Mouse (Mus musculus) midbrain, embryonic 12.5 days (tissue): Measurements from ENCODE around the gene Zan. TPM values are rescaled to one million over a fixed set of nuclear protein-coding genes. Genes with fewer than 3 reads are reported as not detected.
"Not testable (repeated sequence)": the region's sequence is repeated elsewhere in the genome, so short reads cannot be mapped to it uniquely, and the experiment has no call there.

Source experiments
- ATAC-seq: fragments of 200-750 bp; cut with Nextera tagmentation; 2 replicates; pipeline ENCODE4 v1.8.0; 2017; ENCODE audit warnings: low read depth, moderate TSS enrichment, moderate library complexity; ENCODE audit not compliant: low FRiP score
- H3K27ac ChIP-seq: fragments of 300-500 bp; sonication (generic); replicated peaks from 2 replicates; pipeline ENCODE4 v1.5.1; 2016; ENCODE audit warnings: mild to moderate bottlenecking
- H3K27me3 ChIP-seq: fragments of 300-500 bp; sonication (generic); 2 replicates; pipeline ENCODE4 v1.6.1; 2016; ENCODE audit warnings: mild to moderate bottlenecking
- H3K36me3 ChIP-seq: fragments of 300-500 bp; sonication (generic); 2 replicates; pipeline ENCODE4 v1.6.1; 2016
- H3K4me1 ChIP-seq: fragments of 300-500 bp; sonication (generic); 2 replicates; pipeline ENCODE4 v1.6.1; 2016
- H3K4me2 ChIP-seq: fragments of 300-500 bp; sonication (generic); replicated peaks from 2 replicates; pipeline ENCODE4 v1.6.1; 2016; ENCODE audit warnings: mild to moderate bottlenecking, moderate library complexity
- H3K4me3 ChIP-seq: fragments of 300-500 bp; sonication (generic); 2 replicates; pipeline ENCODE4 v1.5.1; 2016; ENCODE audit warnings: mild to moderate bottlenecking
- H3K9ac ChIP-seq: fragments of 300-500 bp; sonication (generic); replicated peaks from 2 replicates; pipeline ENCODE4 v1.6.1; 2016; ENCODE audit warnings: mild to moderate bottlenecking, moderate library complexity
- H3K9me3 ChIP-seq: fragments of 300-500 bp; sonication (generic); 2 replicates; pipeline ENCODE4 v1.6.1; 2016; ENCODE audit warnings: mild to moderate bottlenecking
- WGBS: fragments of 180-500 bp; shearing (Covaris S2); methylation state at CpG from one replicate; pipeline ENCODE4 v1.1.7; 2016; 5-methylcytosine and 5-hydroxymethylcytosine counted together
- polyA plus RNA-seq: library from polyadenylated mRNA; unstranded; fragments of >200 nt; fragmentation: Nextera tagmentation; extraction: Ambion mirVana; gene quantifications from 2 replicates; pipeline ENCODE4 v1.2.1, GENCODE M21; 2016

Gene Zan
- polyA plus RNA-seq, 1 experiment from 2014 or later: 0.03 TPM

DNA sequence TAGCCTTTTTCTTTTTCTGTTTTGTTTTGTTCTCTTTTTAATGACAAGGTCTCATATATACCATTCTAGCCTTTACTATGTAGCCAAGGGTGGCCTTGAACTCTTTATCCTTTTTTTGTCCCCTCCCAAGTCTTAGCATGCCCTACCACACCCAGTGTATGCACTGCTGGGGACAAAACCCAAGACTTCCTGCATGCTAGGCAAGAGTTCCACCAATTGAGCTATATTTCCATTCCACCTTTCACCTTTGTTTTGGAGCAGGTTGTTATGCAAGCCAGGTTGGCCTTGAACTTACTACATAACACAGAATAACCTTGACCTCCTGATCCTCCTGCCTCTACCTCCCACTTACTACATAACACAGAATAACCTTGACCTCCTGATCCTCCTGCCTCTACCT is 31.3 kb downstream of the Zan start:
- Histone ChIP-seq H3K27ac (no peak overlapping the region), H3K36me3 (no peaks in the 10 kb centered on the region)
- no peak for ATAC-seq

DNA sequence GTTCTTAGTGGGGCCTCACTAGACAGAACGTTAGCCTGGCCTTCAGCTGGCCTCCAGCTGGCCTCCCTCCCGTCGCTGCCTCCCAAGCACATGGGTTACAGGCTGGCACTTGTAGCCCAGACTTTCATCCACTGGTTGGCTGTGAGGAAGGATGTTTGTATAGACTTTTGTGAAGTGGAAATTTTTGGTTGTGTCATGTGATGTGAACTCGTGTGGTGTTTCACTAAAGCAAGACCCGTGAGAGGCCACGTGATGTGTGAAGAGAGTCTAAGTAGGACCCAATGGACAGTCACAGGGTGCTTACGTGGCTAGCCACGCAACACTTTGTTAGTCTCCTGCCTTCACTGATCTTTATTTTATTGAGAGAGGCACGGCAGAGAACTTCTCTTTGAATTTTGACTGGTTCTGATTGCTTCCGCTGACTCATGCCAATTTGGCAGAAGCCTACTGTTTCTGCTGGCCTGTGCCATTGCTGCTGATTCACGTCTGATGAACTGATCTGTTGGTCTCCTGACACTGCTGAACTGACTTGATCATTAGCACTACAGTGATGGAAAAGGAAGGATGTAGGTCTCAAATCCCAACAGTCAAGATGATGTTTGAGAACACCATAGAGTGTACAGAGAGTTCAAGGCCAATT is 36.5 kb downstream of the Zan start:
- H3K36me3 ChIP-seq: no peaks in the 10 kb centered on the region
- no peak overlapping the region for H3K27ac ChIP-seq
- WGBS: 85% methylated on average over 11 of the region's 11 CpGs
- no peaks in the 10 kb centered on the region for H3K27me3 ChIP-seq
- H3K9ac ChIP-seq: no peak overlapping the region
- no peak for ATAC-seq
- H3K4me1 ChIP-seq: no peaks in the 10 kb centered on the region
- H3K4me2 ChIP-seq: no peak overlapping the region
- no peaks in the 10 kb centered on the region for H3K9me3 ChIP-seq
- H3K4me3 ChIP-seq: no peak overlapping the region

More for the DNA sequence above, 31.3 kb downstream of the Zan start:
- Histone ChIP-seq H3K9me3 (no peaks in the 10 kb centered on the region), H3K4me2 (no peak overlapping the region), H3K4me3 (no peak overlapping the region), H3K4me1 (no peaks in the 10 kb centered on the region), H3K27me3 (no peaks in the 10 kb centered on the region), H3K9ac (no peak overlapping the region)

DNA sequence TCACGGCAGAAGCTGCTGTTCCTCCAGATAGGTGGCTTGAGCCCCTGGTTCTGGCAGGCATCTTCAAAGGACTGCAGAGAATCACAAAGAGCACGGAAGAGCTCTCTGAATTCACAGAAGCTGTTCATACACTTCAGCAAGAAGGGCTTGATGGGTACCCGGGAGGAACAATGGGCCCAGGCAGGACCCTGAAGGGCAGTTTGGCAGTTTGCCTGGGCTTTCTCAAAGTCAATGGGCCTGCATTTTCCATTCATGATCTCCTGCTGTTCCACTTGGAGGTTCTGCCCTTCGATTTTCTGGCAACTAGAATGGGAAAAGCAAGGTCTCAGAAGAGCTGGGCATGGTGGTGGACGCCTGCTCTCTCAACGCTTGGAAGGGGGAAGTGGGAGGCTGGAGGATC is 43.0 kb downstream of the Zan start:
- ATAC-seq: no peak
- WGBS: 63% methylated on average over 6 of the region's 6 CpGs
- H3K27me3 ChIP-seq: no peaks in the 10 kb centered on the region
- H3K4me2 ChIP-seq: no peak overlapping the region
- no peaks in the 10 kb centered on the region for H3K9me3 ChIP-seq
- no peak overlapping the region for H3K9ac ChIP-seq
- no peak overlapping the region for H3K4me3 ChIP-seq
- H3K27ac ChIP-seq: no peak overlapping the region
- H3K4me1 ChIP-seq: peaks cover 7% of the 10 kb centered on the region
- no peaks in the 10 kb centered on the region for H3K36me3 ChIP-seq

DNA sequence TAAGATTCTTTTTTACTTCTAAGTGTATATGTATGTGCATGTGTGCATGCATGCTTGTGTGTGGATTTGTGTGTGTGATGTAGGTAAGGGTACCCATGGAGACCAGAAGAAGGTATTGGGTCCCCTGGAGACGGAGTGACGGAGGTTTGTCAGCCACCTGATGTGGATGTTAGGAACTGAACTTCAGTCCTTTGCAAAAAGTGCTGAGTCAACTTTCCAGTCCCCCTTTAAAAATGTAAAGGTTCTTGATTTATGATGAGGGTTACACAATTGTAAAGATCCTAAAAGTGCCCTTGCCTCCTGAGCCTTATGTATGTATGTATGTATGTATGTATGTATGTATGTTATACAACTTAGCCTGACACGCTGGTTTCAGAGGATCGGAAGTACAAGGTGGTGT is 46.5 kb downstream of the Zan start:
- not testable (repeated sequence) for H3K9ac ChIP-seq, H3K36me3 ChIP-seq, H3K27me3 ChIP-seq, H3K4me1 ChIP-seq, H3K27ac ChIP-seq, H3K4me2 ChIP-seq, ATAC-seq, H3K9me3 ChIP-seq, H3K4me3 ChIP-seq
- 85% methylated on average over 4 of the region's 4 CpGs for WGBS

DNA sequence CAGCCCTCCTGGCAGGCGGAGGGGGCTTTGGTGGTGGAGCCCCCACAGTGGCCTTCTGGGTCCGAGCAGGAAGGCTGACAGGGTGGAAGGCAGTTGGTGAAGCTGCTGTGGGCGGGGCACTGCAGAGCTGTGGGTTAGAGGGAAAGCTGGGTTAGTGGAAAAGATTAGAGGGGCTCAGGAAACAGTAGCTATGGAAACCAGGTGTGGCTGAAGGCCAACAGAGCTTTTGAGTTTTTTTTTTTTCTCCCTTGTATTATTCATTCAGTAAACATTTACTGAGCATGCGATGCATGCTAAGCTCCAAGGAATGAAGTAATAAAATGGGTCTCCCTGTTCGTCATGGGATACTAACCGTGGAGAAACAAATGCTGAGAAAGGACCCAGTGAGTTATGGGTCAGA is 51.2 kb downstream of the Zan start:
- Histone ChIP-seq H3K4me1 (no peaks in the 10 kb centered on the region), H3K27me3 (no peaks in the 10 kb centered on the region), H3K4me2 (no peak overlapping the region), H3K9me3 (no peaks in the 10 kb centered on the region), H3K27ac (no peak overlapping the region), H3K36me3 (no peaks in the 10 kb centered on the region), H3K4me3 (no peak overlapping the region), H3K9ac (no peak overlapping the region)
- ATAC-seq: no peak
- 70% methylated on average over 6 of the region's 6 CpGs for WGBS

DNA sequence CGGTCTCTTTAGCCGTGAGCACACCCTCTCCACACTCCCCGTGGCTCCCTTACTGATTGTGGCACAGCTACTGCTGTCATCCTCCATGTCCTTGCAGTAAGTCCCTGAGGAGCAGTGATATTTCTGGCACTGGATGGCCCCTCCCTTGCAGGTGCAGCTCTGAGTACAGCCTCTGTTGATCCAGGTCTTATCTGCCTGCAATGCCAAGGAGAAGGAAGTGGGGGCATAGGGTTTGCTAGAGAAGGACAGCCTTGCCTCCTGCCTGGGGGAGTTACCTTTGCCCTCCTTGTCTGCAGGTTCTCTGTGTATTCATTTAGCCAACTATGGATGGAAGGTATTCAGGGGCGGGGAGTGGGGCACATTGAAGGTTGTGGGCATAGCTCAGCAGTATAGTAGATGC is 57.0 kb downstream of the Zan start:
- Histone ChIP-seq H3K36me3 (no peaks in the 10 kb centered on the region), H3K4me3 (no peak overlapping the region), H3K4me1 (no peaks in the 10 kb centered on the region), H3K4me2 (no peak overlapping the region), H3K27ac (no peak overlapping the region), H3K27me3 (no peaks in the 10 kb centered on the region), H3K9me3 (no peaks in the 10 kb centered on the region), H3K9ac (no peak overlapping the region)
- 74% methylated on average over 4 of the region's 4 CpGs for WGBS
- no peak for ATAC-seq

DNA sequence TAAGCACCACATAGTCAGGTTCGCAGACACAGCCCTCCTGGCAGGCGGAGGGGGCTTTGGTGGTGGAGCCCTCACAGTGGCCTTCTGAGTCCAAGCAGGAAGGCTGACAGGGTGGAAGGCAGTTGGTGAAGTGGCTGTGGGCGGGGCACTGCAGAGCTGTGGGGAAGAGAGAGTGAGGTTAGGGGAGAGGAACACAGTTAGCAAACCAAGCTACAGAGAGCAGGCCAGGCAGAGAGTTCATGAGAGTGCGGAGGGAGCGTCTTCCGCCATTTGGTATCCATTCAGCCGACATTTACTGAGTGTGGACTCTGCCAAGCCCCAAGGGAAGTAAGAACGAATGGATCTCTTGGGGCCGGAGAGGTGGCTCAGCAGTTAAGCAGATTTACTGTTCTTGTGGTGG is 57.8 kb downstream of the Zan start:
- Histone ChIP-seq H3K4me1 (no peaks in the 10 kb centered on the region), H3K4me2 (no peak overlapping the region), H3K4me3 (no peak overlapping the region), H3K9ac (no peak overlapping the region), H3K27me3 (no peaks in the 10 kb centered on the region), H3K36me3 (no peaks in the 10 kb centered on the region), H3K27ac (no peak overlapping the region), H3K9me3 (no peaks in the 10 kb centered on the region)
- no peak for ATAC-seq
- 78% methylated on average over 9 of the region's 9 CpGs for WGBS

DNA sequence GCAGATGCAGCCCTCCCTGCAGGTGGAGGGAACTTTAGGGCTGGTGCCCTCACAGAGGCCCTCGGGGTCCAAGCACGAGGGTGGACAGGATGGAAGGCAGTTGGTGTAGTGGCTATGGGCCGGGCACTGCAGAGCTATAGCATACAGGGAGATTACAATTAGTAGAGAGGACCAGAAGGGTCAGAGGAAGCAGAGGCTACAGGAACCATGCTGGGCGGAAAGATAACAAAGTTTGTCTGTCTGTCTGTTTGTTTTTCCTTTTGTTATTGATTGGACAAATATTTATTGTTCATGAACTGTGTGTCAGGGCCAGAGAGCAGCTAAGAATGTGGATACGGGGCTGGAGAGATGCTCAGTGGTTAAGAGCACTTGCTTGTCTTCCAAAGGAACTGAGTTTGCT is 62.6 kb downstream of the Zan start:
- Histone ChIP-seq H3K4me3 (no peak overlapping the region), H3K9ac (no peak overlapping the region), H3K9me3 (no peaks in the 10 kb centered on the region), H3K27ac (no peak overlapping the region), H3K27me3 (no peaks in the 10 kb centered on the region), H3K4me1 (no peaks in the 10 kb centered on the region), H3K4me2 (no peak overlapping the region), H3K36me3 (no peaks in the 10 kb centered on the region)
- 66% methylated on average over 5 of the region's 5 CpGs for WGBS
- ATAC-seq: no peak

DNA sequence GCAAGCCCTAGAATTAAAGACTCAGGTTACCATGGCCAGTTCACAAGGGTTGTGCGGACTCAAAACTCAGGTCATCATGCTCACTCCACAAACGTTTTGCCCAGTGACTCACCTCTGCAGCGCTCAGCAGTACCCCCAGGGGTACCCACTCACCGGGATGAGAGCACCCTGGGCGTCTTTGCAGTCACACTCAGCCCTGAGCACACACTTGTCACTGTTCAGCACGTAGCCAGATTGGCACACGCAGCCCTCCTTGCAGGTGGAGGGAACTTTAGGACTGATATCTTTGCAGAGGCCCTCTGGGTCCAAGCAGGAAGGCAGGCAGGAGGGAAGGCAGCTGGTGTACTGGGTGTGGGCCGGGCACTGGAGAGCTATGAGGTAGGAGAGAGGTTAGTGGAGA is 65.6 kb downstream of the Zan start:
- Histone ChIP-seq H3K9ac (no peak overlapping the region), H3K9me3 (no peaks in the 10 kb centered on the region), H3K27me3 (no peaks in the 10 kb centered on the region), H3K4me1 (peaks cover 12% of the 10 kb centered on the region), H3K36me3 (no peaks in the 10 kb centered on the region), H3K4me3 (no peak overlapping the region), H3K4me2 (no peak overlapping the region), H3K27ac (no peak overlapping the region)
- ATAC-seq: no peak
- WGBS: 76% methylated on average over 8 of the region's 8 CpGs

DNA sequence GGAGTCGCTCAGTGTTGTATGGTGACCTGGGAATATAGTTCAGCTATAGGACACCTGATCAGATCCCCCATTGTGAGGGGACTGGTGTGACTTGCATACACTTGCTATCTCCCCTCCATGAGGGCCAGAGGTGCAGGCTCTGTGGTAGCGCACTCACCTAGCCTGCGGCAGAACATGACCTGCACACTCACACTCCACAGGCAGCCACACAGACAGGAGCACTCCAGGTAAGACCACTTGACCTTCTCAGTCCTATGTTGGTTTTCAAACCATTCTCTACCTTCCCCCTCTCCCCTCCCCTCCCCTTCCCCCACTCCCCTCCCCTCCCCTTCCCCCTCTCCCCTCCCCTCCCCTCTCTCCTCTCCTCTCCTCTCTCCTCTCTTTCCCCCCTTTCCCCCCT is 66.3 kb downstream of the Zan start:
- Histone ChIP-seq H3K4me1 (peaks cover 12% of the 10 kb centered on the region), H3K36me3 (no peaks in the 10 kb centered on the region), H3K9ac (no peak overlapping the region), H3K27ac (no peak overlapping the region), H3K27me3 (no peaks in the 10 kb centered on the region), H3K4me2 (no peak overlapping the region), H3K9me3 (no peaks in the 10 kb centered on the region), H3K4me3 (no peak overlapping the region)
- no peak for ATAC-seq
- 88% methylated on average over 3 of the region's 3 CpGs for WGBS

DNA sequence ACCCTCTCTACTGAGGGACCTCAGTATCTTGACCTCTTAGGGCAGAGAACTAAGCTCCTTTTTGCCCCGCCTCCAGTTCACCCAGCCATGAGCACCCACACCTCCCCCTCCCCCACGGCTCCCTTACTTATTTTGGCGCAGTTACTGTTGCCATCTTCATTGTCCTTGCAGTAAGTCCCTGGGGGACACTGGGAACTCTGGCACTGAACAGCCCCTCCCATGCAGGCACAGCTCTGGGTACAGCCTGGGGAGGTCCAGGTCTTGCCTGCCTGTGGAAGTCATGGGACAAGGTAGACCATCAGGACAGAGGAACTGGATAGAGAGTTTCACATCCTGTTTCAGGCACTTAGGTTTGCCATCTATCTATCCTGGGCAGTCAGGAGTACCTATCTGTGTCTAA is 66.8 kb downstream of the Zan start:
- Histone ChIP-seq H3K9me3 (no peaks in the 10 kb centered on the region), H3K4me3 (no peak overlapping the region), H3K9ac (no peak overlapping the region), H3K27me3 (no peaks in the 10 kb centered on the region), H3K27ac (no peak overlapping the region), H3K4me2 (no peak overlapping the region), H3K4me1 (peaks cover 12% of the 10 kb centered on the region), H3K36me3 (no peaks in the 10 kb centered on the region)
- no peak for ATAC-seq
- WGBS: 65% methylated on average over 3 of the region's 3 CpGs

DNA sequence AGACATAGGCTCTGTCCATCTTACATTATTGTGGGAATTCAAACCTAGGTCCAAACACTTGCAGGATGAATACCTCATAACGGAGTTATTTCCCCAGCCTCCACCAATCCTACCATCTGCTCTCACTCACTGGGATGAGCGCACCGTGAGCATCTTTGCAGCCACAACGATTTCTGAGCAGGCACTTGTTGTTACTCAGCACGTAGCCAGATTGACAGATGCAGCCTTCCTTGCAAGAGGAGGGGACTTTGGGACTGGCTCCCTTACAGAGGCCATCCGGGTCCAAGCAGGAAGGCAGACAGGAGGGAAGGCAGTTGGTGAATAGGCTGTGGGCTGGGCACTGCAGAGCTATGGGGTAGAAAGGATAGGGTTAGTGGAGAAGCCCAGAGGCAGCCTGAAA is 67.4 kb downstream of the Zan start:
- WGBS: 54% methylated on average over 6 of the region's 6 CpGs
- Histone ChIP-seq H3K4me2 (no peak overlapping the region), H3K9me3 (no peaks in the 10 kb centered on the region), H3K36me3 (no peaks in the 10 kb centered on the region), H3K4me3 (no peak overlapping the region), H3K27ac (no peak overlapping the region), H3K27me3 (no peaks in the 10 kb centered on the region), H3K4me1 (peaks cover 12% of the 10 kb centered on the region), H3K9ac (no peak overlapping the region)
- no peak for ATAC-seq

DNA sequence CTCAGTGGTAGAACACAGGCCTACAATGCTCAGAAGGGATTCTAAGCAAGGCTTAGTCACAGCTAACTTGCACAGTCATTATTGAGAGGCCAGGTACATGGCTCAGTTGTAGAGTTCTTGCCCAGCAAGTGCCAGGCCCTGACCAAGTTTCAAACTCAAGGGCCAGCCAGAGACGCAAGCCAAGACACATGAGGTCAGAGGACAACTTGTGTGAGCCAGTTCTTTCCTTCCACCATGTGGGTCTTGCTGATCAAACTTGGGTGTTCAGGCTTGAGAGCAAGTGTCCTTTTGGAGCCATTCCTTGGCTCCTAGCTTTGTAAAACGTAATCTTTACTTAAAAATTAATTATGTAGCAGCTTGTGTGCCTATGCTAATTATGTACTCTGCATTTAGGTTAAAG is 72.8 kb downstream of the Zan start:
- H3K9ac ChIP-seq: no peak overlapping the region
- no peaks in the 10 kb centered on the region for H3K36me3 ChIP-seq
- no peaks in the 10 kb centered on the region for H3K9me3 ChIP-seq
- no peak for ATAC-seq
- H3K4me2 ChIP-seq: no peak overlapping the region
- no peak overlapping the region for H3K27ac ChIP-seq
- H3K4me1 ChIP-seq: peaks cover 12% of the 10 kb centered on the region
- no peak overlapping the region for H3K4me3 ChIP-seq
- no peaks in the 10 kb centered on the region for H3K27me3 ChIP-seq
- WGBS: 80% methylated on average over 2 of the region's 2 CpGs
